Mouse (Mus musculus) lung, embryonic 15.5 days (tissue): ENCODE results near the gene Pla2g2c. TPM values are rescaled to one million over a fixed set of nuclear protein-coding genes. Genes with fewer than 3 reads are reported as not detected.

ENCODE experiments used
- ATAC-seq: fragments of 200-750 bp; cut with Nextera tagmentation; 2 replicates; pipeline ENCODE4 v1.8.0; 2017; ENCODE audit warnings: moderate number of reproducible peaks, borderline replicate concordance; ENCODE audit not compliant: low FRiP score, low TSS enrichment; ENCODE audit errors: extremely low read depth
- H3K27ac ChIP-seq: fragments of 300-500 bp; sonication (generic); 2 replicates; pipeline ENCODE4 v1.5.1; 2015; ENCODE audit warnings: moderate library complexity, mild to moderate bottlenecking, inconsistent platforms
- H3K27me3 ChIP-seq: fragments of 300-500 bp; sonication (generic); 2 replicates; pipeline ENCODE4 v1.6.1; 2015; ENCODE audit warnings: inconsistent platforms
- H3K36me3 ChIP-seq: fragments of 300-500 bp; sonication (generic); 2 replicates; pipeline ENCODE4 v1.6.1; 2015; ENCODE audit warnings: inconsistent platforms
- H3K4me1 ChIP-seq: fragments of 300-500 bp; sonication (generic); 2 replicates; pipeline ENCODE4 v1.6.1; 2015; ENCODE audit warnings: inconsistent platforms
- H3K4me2 ChIP-seq: fragments of 300-500 bp; sonication (generic); 2 replicates; pipeline ENCODE4 v1.6.1; 2015; ENCODE audit warnings: inconsistent platforms, mild to moderate bottlenecking, moderate library complexity
- H3K4me3 ChIP-seq: fragments of 300-500 bp; sonication (generic); 2 replicates; pipeline ENCODE4 v1.5.1; 2015; ENCODE audit warnings: mild to moderate bottlenecking, inconsistent platforms
- H3K9ac ChIP-seq: fragments of 300-500 bp; sonication (generic); 2 replicates; pipeline ENCODE4 v1.6.1; 2015; ENCODE audit warnings: inconsistent platforms
- H3K9me3 ChIP-seq: fragments of 300-500 bp; sonication (generic); 2 replicates; pipeline ENCODE4 v1.6.1; 2016; ENCODE audit warnings: inconsistent platforms
- WGBS: fragments of 180-500 bp; shearing (Covaris S2); methylation state at CpG from one replicate; pipeline ENCODE4 v1.1.7; 2015; 5-methylcytosine and 5-hydroxymethylcytosine counted together
- polyA plus RNA-seq: library from polyadenylated mRNA; unstranded; fragments of >200 nt; fragmentation: Nextera tagmentation; extraction: Ambion mirVana; gene quantifications from 2 replicates; pipeline ENCODE4 v1.2.1, GENCODE M21; 2015

Gene Pla2g2c
- polyA plus RNA-seq, 1 experiment from 2014 or later: 0.30 TPM

GRCm38 (mm10) chr4:138755439-138755838 is 30.8 kb downstream of the Pla2g2c start:
- Histone ChIP-seq H3K4me2 (no peak overlapping the region), H3K4me1 (no peaks in the 10 kb centered on the region), H3K9ac (no peak overlapping the region), H3K4me3 (no peak overlapping the region), H3K27me3 (no peaks in the 10 kb centered on the region), H3K27ac (no peak overlapping the region), H3K36me3 (no peaks in the 10 kb centered on the region), H3K9me3 (no peaks in the 10 kb centered on the region)
- ATAC-seq: no peak
- 53% methylated on average over 4 of the region's 4 CpGs for WGBS

- WGBS: 75% methylated on average over 11 of the region's 11 CpGs
- ATAC-seq: no peak
- H3K27ac ChIP-seq: no peak overlapping the region
Measured at GRCm38 (mm10) chr4:138755983-138756382, 31.4 kb downstream of the Pla2g2c start.

GRCm38 (mm10) chr4:138757416-138757815 is 32.8 kb downstream of the Pla2g2c start, which contains the start of gene Pla2g2f:
Gene Pla2g2f, minus strand, starts transcription at chr4:138757626.
- H3K9ac ChIP-seq: no peak within 1 kb of the TSS
- 80% methylated on average over 8 of the region's 8 CpGs for WGBS
- no peaks in the 10 kb centered on the region for H3K36me3 ChIP-seq
- no peaks in the 10 kb centered on the region for H3K4me1 ChIP-seq
- H3K4me2 ChIP-seq: no peak within 1 kb of the TSS
- no peak for ATAC-seq
- no peak within 1 kb of the TSS for H3K27ac ChIP-seq
- no peak within 1 kb of the TSS for H3K4me3 ChIP-seq
- H3K27me3 ChIP-seq: no peaks in the 10 kb centered on the region
- no peaks in the 10 kb centered on the region for H3K9me3 ChIP-seq

More at GRCm38 (mm10) chr4:138755983-138756382, 31.4 kb downstream of the Pla2g2c start:
- Histone ChIP-seq H3K4me2 (no peak overlapping the region), H3K4me1 (no peaks in the 10 kb centered on the region), H3K9ac (no peak overlapping the region), H3K4me3 (no peak overlapping the region), H3K9me3 (no peaks in the 10 kb centered on the region), H3K36me3 (no peaks in the 10 kb centered on the region), H3K27me3 (no peaks in the 10 kb centered on the region)

- H3K9ac ChIP-seq: no peak overlapping the region
- H3K4me3 ChIP-seq: no peak overlapping the region
- no peak overlapping the region for H3K4me2 ChIP-seq
- no peaks in the 10 kb centered on the region for H3K27me3 ChIP-seq
- no peaks in the 10 kb centered on the region for H3K9me3 ChIP-seq
- no peak for ATAC-seq
- no peak overlapping the region for H3K27ac ChIP-seq
- 66% methylated on average over 9 of the region's 9 CpGs for WGBS
- no peaks in the 10 kb centered on the region for H3K4me1 ChIP-seq
- no peaks in the 10 kb centered on the region for H3K36me3 ChIP-seq
Measured at GRCm38 (mm10) chr4:138762266-138762665, 37.7 kb downstream of the Pla2g2c start.

GRCm38 (mm10) chr4:138771970-138772369 is 47.4 kb downstream of the Pla2g2c start:
- Histone ChIP-seq H3K9ac (no peak overlapping the region), H3K27me3 (peaks cover 5% of the 10 kb centered on the region; the same call in 1 of the 2 replicates), H3K4me3 (no peak overlapping the region), H3K36me3 (no peaks in the 10 kb centered on the region), H3K9me3 (no peaks in the 10 kb centered on the region), H3K4me1 (no peaks in the 10 kb centered on the region), H3K4me2 (no peak overlapping the region), H3K27ac (no peak overlapping the region)
- no peak for ATAC-seq
- WGBS: 60% methylated on average over 10 of the region's 10 CpGs

- Histone ChIP-seq H3K27me3 (peaks cover 9% of the 10 kb centered on the region; the same call in 1 of the 2 replicates), H3K9ac (no peak overlapping the region), H3K36me3 (no peaks in the 10 kb centered on the region), H3K4me3 (no peak overlapping the region), H3K27ac (no peak overlapping the region), H3K4me1 (no peaks in the 10 kb centered on the region), H3K4me2 (no peak overlapping the region), H3K9me3 (no peaks in the 10 kb centered on the region)
- no peak for ATAC-seq
- WGBS: 72% methylated on average over 5 of the region's 5 CpGs
Measured at GRCm38 (mm10) chr4:138772386-138772785, 47.8 kb downstream of the Pla2g2c start.

- H3K4me3 ChIP-seq: no peak within 1 kb of the TSS
- H3K4me2 ChIP-seq: no peak within 1 kb of the TSS
- WGBS: 80% methylated on average over 6 of the region's 6 CpGs
Measured at GRCm38 (mm10) chr4:138775435-138775834, 50.8 kb downstream of the Pla2g2c start, which contains the start of gene Pla2g2d. Gene Pla2g2d, plus strand, starts transcription at chr4:138775735.

GRCm38 (mm10) chr4:138777417-138778407 is 53.1 kb downstream of the Pla2g2c start:
- H3K27me3 ChIP-seq: 0 out of 2 replicates have a peak, but pooled peaks cover 7% of the 10 kb centered on the region
- H3K4me2 ChIP-seq: no peak overlapping the region
- ATAC-seq: no peak
- H3K36me3 ChIP-seq: no peaks in the 10 kb centered on the region
- H3K4me3 ChIP-seq: no peak overlapping the region
- WGBS: 33% methylated on average over 20 of the region's 20 CpGs
- no peak overlapping the region for H3K9ac ChIP-seq
- no peaks in the 10 kb centered on the region for H3K9me3 ChIP-seq
- no peaks in the 10 kb centered on the region for H3K4me1 ChIP-seq
- H3K27ac ChIP-seq: no peak overlapping the region

More at GRCm38 (mm10) chr4:138775435-138775834, 50.8 kb downstream of the Pla2g2c start, which contains the start of gene Pla2g2d:
- Histone ChIP-seq H3K9me3 (no peaks in the 10 kb centered on the region), H3K27me3 (peaks cover 9% of the 10 kb centered on the region; the same call in 1 of the 2 replicates), H3K9ac (no peak within 1 kb of the TSS), H3K4me1 (no peaks in the 10 kb centered on the region), H3K36me3 (no peaks in the 10 kb centered on the region), H3K27ac (no peak within 1 kb of the TSS)
- ATAC-seq: no peak

GRCm38 (mm10) chr4:138780300-138780699 is 55.7 kb downstream of the Pla2g2c start:
- no peak overlapping the region for H3K4me2 ChIP-seq
- no peak overlapping the region for H3K27ac ChIP-seq
- no peak overlapping the region for H3K4me3 ChIP-seq
- no peak overlapping the region for H3K9ac ChIP-seq
- no peaks in the 10 kb centered on the region for H3K36me3 ChIP-seq
- no peaks in the 10 kb centered on the region for H3K9me3 ChIP-seq
- 0 out of 2 replicates have a peak, but pooled peaks cover 7% of the 10 kb centered on the region for H3K27me3 ChIP-seq
- no peak for ATAC-seq
- no peaks in the 10 kb centered on the region for H3K4me1 ChIP-seq
- WGBS: 81% methylated on average over 5 of the region's 5 CpGs

- Histone ChIP-seq H3K27ac (no peak overlapping the region), H3K4me1 (no peaks in the 10 kb centered on the region), H3K36me3 (no peaks in the 10 kb centered on the region), H3K9me3 (no peaks in the 10 kb centered on the region), H3K4me3 (no peak overlapping the region), H3K27me3 (0 out of 2 replicates have a peak, but pooled peaks cover 3% of the 10 kb centered on the region), H3K4me2 (no peak overlapping the region), H3K9ac (no peak overlapping the region)
- 78% methylated on average over 6 of the region's 6 CpGs for WGBS
- ATAC-seq: no peak
Measured at GRCm38 (mm10) chr4:138782098-138782497, 57.5 kb downstream of the Pla2g2c start.

- no peak for ATAC-seq
- 54% methylated on average over 4 of the region's 4 CpGs for WGBS
- Histone ChIP-seq H3K27me3 (no peaks in the 10 kb centered on the region; the same call in 1 of the 2 replicates), H3K9ac (no peak overlapping the region), H3K4me3 (no peak overlapping the region), H3K4me1 (no peaks in the 10 kb centered on the region), H3K9me3 (no peaks in the 10 kb centered on the region), H3K4me2 (no peak overlapping the region), H3K27ac (no peak overlapping the region), H3K36me3 (no peaks in the 10 kb centered on the region)
Measured at GRCm38 (mm10) chr4:138785721-138786120, 61.1 kb downstream of the Pla2g2c start.

GRCm38 (mm10) chr4:138786141-138786540 is 61.5 kb downstream of the Pla2g2c start:
- Histone ChIP-seq H3K4me1 (no peaks in the 10 kb centered on the region), H3K27ac (no peak overlapping the region), H3K9me3 (no peaks in the 10 kb centered on the region), H3K27me3 (no peaks in the 10 kb centered on the region; the same call in 1 of the 2 replicates), H3K4me3 (no peak overlapping the region), H3K9ac (no peak overlapping the region), H3K4me2 (no peak overlapping the region), H3K36me3 (no peaks in the 10 kb centered on the region)
- ATAC-seq: no peak
- 38% methylated on average over 4 of the region's 4 CpGs for WGBS
